Mouse (Mus musculus): ENCODE data around the gene Galk2.

DNA sequence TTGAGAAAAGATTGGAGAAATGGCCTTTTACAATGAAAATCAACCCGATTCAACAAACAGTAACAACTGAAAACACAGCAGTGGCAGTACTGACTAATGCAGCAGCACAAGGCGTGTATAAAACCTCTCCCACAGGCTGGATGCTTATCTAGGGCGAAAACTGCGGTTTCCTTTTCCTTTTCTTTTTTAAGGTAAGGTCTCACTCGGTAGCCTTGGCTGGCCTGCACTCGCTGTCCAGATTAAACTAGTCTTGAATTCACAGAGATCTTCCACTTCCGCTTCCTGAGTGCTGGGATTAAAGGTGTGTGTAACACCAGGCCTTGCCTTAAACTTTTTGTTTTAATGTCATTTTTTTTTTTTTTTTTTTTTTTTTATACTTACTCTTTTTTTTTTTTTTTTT, 20.8 kb upstream of the Galk2 start:
- TF ChIP-seq GATA1 (IDR thresholded peaks at IDR 0.05; ENCODE audit: borderline replicate concordance, low read length) = no peak
- no peak for TF ChIP-seq FLI1 (IDR thresholded peaks at IDR 0.05; ENCODE audit: low read length)
